Mouse (Mus musculus): ENCODE data around the gene Elmo2. TPM values are rescaled to one million over a fixed set of nuclear protein-coding genes. Genes with fewer than 3 reads are reported as not detected.

The Elmo2 gene
- polyA plus RNA-seq, 1 experiment: 20.4 TPM

- no peaks in the 10 kb centered on the region for H3K79me2 ChIP-seq (ENCODE audit: control insufficient read depth, insufficient read depth)
- no peak overlapping the region for H3ac ChIP-seq (ENCODE audit: control insufficient read depth, insufficient read length)
Measured at GRCm38 (mm10) chr2:165303354-165304012, 22.8 kb downstream of the Elmo2 start.

GRCm38 (mm10) chr2:165301409-165301808 lies 24.9 kb downstream of the Elmo2 start:
- Histone ChIP-seq H3K27me3 (ENCODE audit: control insufficient read depth, insufficient read depth, insufficient read length) (no peaks in the 10 kb centered on the region), H3K4me2 (ENCODE audit: low read depth) (no peak overlapping the region), H3ac (ENCODE audit: control insufficient read depth, insufficient read length) (no peak overlapping the region), H3K79me2 (ENCODE audit: control insufficient read depth, insufficient read depth) (no peaks in the 10 kb centered on the region), H3K4me3 (no peak overlapping the region), H3K36me3 (ENCODE audit: control insufficient read depth, insufficient read depth) (peaks cover 4% of the 10 kb centered on the region)
- TF ChIP-seq SRF (IDR thresholded peaks at IDR 0.05; ENCODE audit: control insufficient read depth, insufficient read length, low read depth) (no peak), TCF12 (IDR thresholded peaks at IDR 0.05; ENCODE audit: insufficient read depth, poor library complexity, severe bottlenecking) (no peak), POLR2A (IDR thresholded peaks at IDR 0.05; ENCODE audit: insufficient read length, low read depth) (no peak)

More at GRCm38 (mm10) chr2:165303354-165304012, 22.8 kb downstream of the Elmo2 start:
- Histone ChIP-seq H3K27me3 (ENCODE audit: control insufficient read depth, insufficient read depth, insufficient read length) (no peaks in the 10 kb centered on the region), H3K4me2 (ENCODE audit: low read depth) (no peak overlapping the region), H3K36me3 (ENCODE audit: control insufficient read depth, insufficient read depth) (peaks cover 4% of the 10 kb centered on the region), H3K4me3 (no peak overlapping the region)
- TF ChIP-seq CEBPB (IDR thresholded peaks at IDR 0.05; ENCODE audit: insufficient read depth, poor library complexity, severe bottlenecking) (no peak), TCF12 (IDR thresholded peaks at IDR 0.05; ENCODE audit: insufficient read depth, poor library complexity, severe bottlenecking) (no peak), MAX (IDR thresholded peaks at IDR 0.05; ENCODE audit: low read depth) (no peak), MYOG (IDR thresholded peaks at IDR 0.05; ENCODE audit: control insufficient read depth in 1 of 3, insufficient read depth in 1 of 3, insufficient read length in 2 of 3, low read depth in 2 of 3) (no peak)

- no peaks in the 10 kb centered on the region for H3K27me3 ChIP-seq (ENCODE audit: control insufficient read depth, insufficient read depth, insufficient read length)
- TF ChIP-seq CEBPB (IDR thresholded peaks at IDR 0.05; ENCODE audit: insufficient read depth, poor library complexity, severe bottlenecking) (no peak), POLR2A (IDR thresholded peaks at IDR 0.05; ENCODE audit: insufficient read length, low read depth) (no peak), POLR2AphosphoS2 (IDR thresholded peaks at IDR 0.05; ENCODE audit: insufficient read length, low read depth) (no peak), SRF (IDR thresholded peaks at IDR 0.05; ENCODE audit: control insufficient read depth, insufficient read length, low read depth) (no peak), TCF3 (IDR thresholded peaks at IDR 0.05; ENCODE audit: insufficient read length, low read depth) (no peak), REST (IDR thresholded peaks at IDR 0.05; ENCODE audit: insufficient read depth, insufficient read length) (no peak), MAX (IDR thresholded peaks at IDR 0.05; ENCODE audit: low read depth) (no peak), TCF12 (IDR thresholded peaks at IDR 0.05; ENCODE audit: insufficient read depth, poor library complexity, severe bottlenecking) (no peak), E2F4 (IDR thresholded peaks at IDR 0.05; ENCODE audit: insufficient read depth) (no peak), USF1 (IDR thresholded peaks at IDR 0.05; ENCODE audit: low read depth) (no peak), MYOD1 (IDR thresholded peaks at IDR 0.05; ENCODE audit: control insufficient read depth in 1 of 3, insufficient read length in 2 of 3, low read depth in 2 of 3) (no peak), MYOG (IDR thresholded peaks at IDR 0.05; ENCODE audit: control insufficient read depth in 1 of 3, insufficient read depth in 1 of 3, insufficient read length in 2 of 3, low read depth in 2 of 3) (no peak)
- H3K4me2 ChIP-seq (ENCODE audit: low read depth): no peak overlapping the region
- H3K79me2 ChIP-seq (ENCODE audit: control insufficient read depth, insufficient read depth): no peaks in the 10 kb centered on the region
- H3K4me3 ChIP-seq: no peak overlapping the region
- H3ac ChIP-seq (ENCODE audit: control insufficient read depth, insufficient read length): no peak overlapping the region
- H3K36me3 ChIP-seq (ENCODE audit: control insufficient read depth, insufficient read depth): peaks cover 4% of the 10 kb centered on the region
Measured at GRCm38 (mm10) chr2:165300885-165301284, 25.4 kb downstream of the Elmo2 start.

GRCm38 (mm10) chr2:165300424-165300823 lies 25.9 kb downstream of the Elmo2 start:
- TF ChIP-seq CEBPB (IDR thresholded peaks at IDR 0.05; ENCODE audit: insufficient read depth, poor library complexity, severe bottlenecking) (no peak), TCF12 (IDR thresholded peaks at IDR 0.05; ENCODE audit: insufficient read depth, poor library complexity, severe bottlenecking) (no peak), MAX (IDR thresholded peaks at IDR 0.05; ENCODE audit: low read depth) (no peak), REST (IDR thresholded peaks at IDR 0.05; ENCODE audit: insufficient read depth, insufficient read length) (no peak), SRF (IDR thresholded peaks at IDR 0.05; ENCODE audit: control insufficient read depth, insufficient read length, low read depth) (no peak), MYOD1 (IDR thresholded peaks at IDR 0.05; ENCODE audit: control insufficient read depth in 1 of 3, insufficient read length in 2 of 3, low read depth in 2 of 3) (no peak), MYOG (IDR thresholded peaks at IDR 0.05; ENCODE audit: control insufficient read depth in 1 of 3, insufficient read depth in 1 of 3, insufficient read length in 2 of 3, low read depth in 2 of 3) (no peak), POLR2AphosphoS2 (IDR thresholded peaks at IDR 0.05; ENCODE audit: insufficient read length, low read depth) (no peak), E2F4 (IDR thresholded peaks at IDR 0.05; ENCODE audit: insufficient read depth) (no peak), USF1 (IDR thresholded peaks at IDR 0.05; ENCODE audit: low read depth) (no peak), POLR2A (IDR thresholded peaks at IDR 0.05; ENCODE audit: insufficient read length, low read depth) (no peak), TCF3 (IDR thresholded peaks at IDR 0.05; ENCODE audit: insufficient read length, low read depth) (no peak)
- no peaks in the 10 kb centered on the region for H3K27me3 ChIP-seq (ENCODE audit: control insufficient read depth, insufficient read depth, insufficient read length)
- H3K36me3 ChIP-seq (ENCODE audit: control insufficient read depth, insufficient read depth): peaks cover 4% of the 10 kb centered on the region
- H3K4me2 ChIP-seq (ENCODE audit: low read depth): no peak overlapping the region
- no peak overlapping the region for H3K4me3 ChIP-seq
- H3ac ChIP-seq (ENCODE audit: control insufficient read depth, insufficient read length): no peak overlapping the region
- no peaks in the 10 kb centered on the region for H3K79me2 ChIP-seq (ENCODE audit: control insufficient read depth, insufficient read depth)

GRCm38 (mm10) chr2:165297429-165297828 lies 28.9 kb downstream of the Elmo2 start:
- H3K79me2 ChIP-seq (ENCODE audit: control insufficient read depth, insufficient read depth): no peaks in the 10 kb centered on the region
- TF ChIP-seq REST (IDR thresholded peaks at IDR 0.05; ENCODE audit: insufficient read depth, insufficient read length) (no peak), MYOD1 (IDR thresholded peaks at IDR 0.05; ENCODE audit: control insufficient read depth in 1 of 3, insufficient read length in 2 of 3, low read depth in 2 of 3) (no peak), MYOG (IDR thresholded peaks at IDR 0.05; ENCODE audit: control insufficient read depth in 1 of 3, insufficient read depth in 1 of 3, insufficient read length in 2 of 3, low read depth in 2 of 3) (no peak), USF1 (IDR thresholded peaks at IDR 0.05; ENCODE audit: low read depth) (no peak), POLR2A (IDR thresholded peaks at IDR 0.05; ENCODE audit: insufficient read length, low read depth) (no peak), CEBPB (IDR thresholded peaks at IDR 0.05; ENCODE audit: insufficient read depth, poor library complexity, severe bottlenecking) (no peak), SRF (IDR thresholded peaks at IDR 0.05; ENCODE audit: control insufficient read depth, insufficient read length, low read depth) (no peak), E2F4 (IDR thresholded peaks at IDR 0.05; ENCODE audit: insufficient read depth) (no peak), MAX (IDR thresholded peaks at IDR 0.05; ENCODE audit: low read depth) (no peak), TCF12 (IDR thresholded peaks at IDR 0.05; ENCODE audit: insufficient read depth, poor library complexity, severe bottlenecking) (no peak), POLR2AphosphoS2 (IDR thresholded peaks at IDR 0.05; ENCODE audit: insufficient read length, low read depth) (no peak), TCF3 (IDR thresholded peaks at IDR 0.05; ENCODE audit: insufficient read length, low read depth) (no peak)
- no peak overlapping the region for H3K4me2 ChIP-seq (ENCODE audit: low read depth)
- peaks cover 10% of the 10 kb centered on the region for H3K36me3 ChIP-seq (ENCODE audit: control insufficient read depth, insufficient read depth)
- H3ac ChIP-seq (ENCODE audit: control insufficient read depth, insufficient read length): no peak overlapping the region
- no peaks in the 10 kb centered on the region for H3K27me3 ChIP-seq (ENCODE audit: control insufficient read depth, insufficient read depth, insufficient read length)
- H3K4me3 ChIP-seq: no peak overlapping the region

Measured in myocyte (in vitro differentiated cells).